Mouse (Mus musculus): ENCODE data around the gene H2afv. TPM values are rescaled to one million over a fixed set of nuclear protein-coding genes. Genes with fewer than 3 reads are reported as not detected.

Gene H2afv
- 10 to 100 TPM; 29.5 to 34.4 TPM for total RNA-seq (2021)
- long read RNA-seq, experiment 1, transcript H2afv-201 (4 exons, 519 nt), result minor isoform, 10 of 65 reads
- long read RNA-seq, experiment 1, transcript H2afv-202 (5 exons, 1,633 nt), result major isoform, 51 of 65 reads
- long read RNA-seq, experiment 1, partial matches to known transcripts, result 1 of 65 reads
- long read RNA-seq, experiment 1, other reads (novel, unspliced or antisense), result 3 of 65 reads
- long read RNA-seq, experiment 2, transcript H2afv-202 (5 exons, 1,633 nt), result major isoform, 46 of 49 reads
- long read RNA-seq, experiment 2, partial matches to known transcripts, result 0 of 49 reads
- long read RNA-seq, experiment 2, other reads (novel, unspliced or antisense), result 1 of 49 reads

GRCm38 (mm10) chr11:6444077-6444853 is at the start of gene H2afv:
Gene H2afv (minus strand): TSS chr11:6444443.
- intact Hi-C loops (cut with DNase I), result no loop called here
- peak; percentile 100 for DNase-seq (ENCODE audit: low spot score in 2 of 2)

- intact Hi-C loops (cut with DNase I), result no loop called here
- no peak for DNase-seq (ENCODE audit: low spot score in 2 of 2)
These were observed 45.7 kb upstream of the H2afv start for GRCm38 (mm10) chr11:6489691-6490503.

GRCm38 (mm10) chr11:6489257-6489656 is 45.0 kb upstream of the H2afv start:
- no peak for DNase-seq (ENCODE audit: low spot score in 2 of 2)
- intact Hi-C loops (cut with DNase I), result no loop called here

- intact Hi-C loops (cut with DNase I), result no loop called here
- DNase-seq (ENCODE audit: low spot score in 2 of 2), result no peak
These were observed 43.9 kb upstream of the H2afv start for GRCm38 (mm10) chr11:6488041-6488684.

GRCm38 (mm10) chr11:6487496-6487895 is 43.3 kb upstream of the H2afv start:
- DNase-seq (ENCODE audit: low spot score in 2 of 2), result no peak
- intact Hi-C loops (cut with DNase I), result no loop called here

GRCm38 (mm10) chr11:6486916-6487315 is 42.7 kb upstream of the H2afv start:
- DNase-seq (ENCODE audit: low spot score in 2 of 2), result no peak
- intact Hi-C loops (cut with DNase I), result no loop called here

GRCm38 (mm10) chr11:6484244-6484959 is 40.2 kb upstream of the H2afv start:
- intact Hi-C loops (cut with DNase I), result no loop called here
- no peak for DNase-seq (ENCODE audit: low spot score in 2 of 2)

- no peak for DNase-seq (ENCODE audit: low spot score in 2 of 2)
- intact Hi-C loops (cut with DNase I), result no loop called here
These were observed 38.9 kb upstream of the H2afv start for GRCm38 (mm10) chr11:6483103-6483502.

GRCm38 (mm10) chr11:6481669-6482185 is 37.5 kb upstream of the H2afv start:
- intact Hi-C loops (cut with DNase I), result no loop called here
- peak in 1 of 2 experiments; percentile 30 for DNase-seq (ENCODE audit: low spot score in 2 of 2)

GRCm38 (mm10) chr11:6480681-6481405 is 36.6 kb upstream of the H2afv start:
- intact Hi-C loops (cut with DNase I), result no loop called here
- DNase-seq (ENCODE audit: low spot score in 2 of 2), result no peak

GRCm38 (mm10) chr11:6480191-6480590 is 35.9 kb upstream of the H2afv start:
- intact Hi-C loops (cut with DNase I), result no loop called here
- no peak for DNase-seq (ENCODE audit: low spot score in 2 of 2)

GRCm38 (mm10) chr11:6479231-6479630 is 35.0 kb upstream of the H2afv start:
- no peak for DNase-seq (ENCODE audit: low spot score in 2 of 2)
- intact Hi-C loops (cut with DNase I), result loop anchor here (5.0 to 10.0 kb wide), 2 partner anchors 48 to 146 kb away; partner anchors contain the start of gene Tbrg4

- intact Hi-C loops (cut with DNase I), result loop anchor here (5.0 to 10.0 kb wide), 2 partner anchors 50 to 147 kb away; partner anchors contain the start of gene Tbrg4
- no peak for DNase-seq (ENCODE audit: low spot score in 2 of 2)
These were observed 33.1 kb upstream of the H2afv start for GRCm38 (mm10) chr11:6477350-6477749.

GRCm38 (mm10) chr11:6476876-6477275 is 32.6 kb upstream of the H2afv start:
- intact Hi-C loops (cut with DNase I), result loop anchor here (5.0 to 10.0 kb wide), 2 partner anchors 50 to 148 kb away; partner anchors contain the start of gene Tbrg4
- DNase-seq (ENCODE audit: low spot score in 2 of 2), result no peak

- intact Hi-C loops (cut with DNase I), result loop anchor here (5.0 to 10.0 kb wide), 2 partner anchors 51 to 149 kb away; partner anchors contain the start of gene Tbrg4
- DNase-seq (ENCODE audit: low spot score in 2 of 2), result peak; percentile 90 to 94
These were observed 31.7 kb upstream of the H2afv start, which contains the start of gene Purb for GRCm38 (mm10) chr11:6475867-6476484. Gene Purb (minus strand): TSS chr11:6475917.

- DNase-seq (ENCODE audit: low spot score in 2 of 2), result peak; percentile 39 to 55
- intact Hi-C loops (cut with DNase I), result loop anchor here (5.0 to 10.0 kb wide), 2 partner anchors 52 to 150 kb away; partner anchors contain the start of gene Tbrg4
These were observed 30.9 kb upstream of the H2afv start for GRCm38 (mm10) chr11:6474874-6475731.

Measured in left cerebral cortex, postnatal 14 days (tissue).